Mouse (Mus musculus) urinary bladder, adult 2 months (tissue): ENCODE measurements around the gene Trim15. TPM values are rescaled to one million over a fixed set of nuclear protein-coding genes. Genes with fewer than 3 reads are reported as not detected.

Experiments
- DNase-seq: peaks from one replicate; pipeline ENCODE4 v3.0.0; 2022; ENCODE audit warnings: low spot score
- polyA plus RNA-seq: library from polyadenylated mRNA; depleted of rRNA; stranded (reverse); fragments of >200 nt; gene quantifications from 2 replicates; pipeline ENCODE4 v1.2.3, GENCODE M21; 2012

Trim15 gene
- polyA plus RNA-seq, 1 experiment = not detected

GRCm38 (mm10) chr17:36869955-36870810, 3.2 kb upstream of the Trim15 start:
- DNase-seq = no peak

DNA sequence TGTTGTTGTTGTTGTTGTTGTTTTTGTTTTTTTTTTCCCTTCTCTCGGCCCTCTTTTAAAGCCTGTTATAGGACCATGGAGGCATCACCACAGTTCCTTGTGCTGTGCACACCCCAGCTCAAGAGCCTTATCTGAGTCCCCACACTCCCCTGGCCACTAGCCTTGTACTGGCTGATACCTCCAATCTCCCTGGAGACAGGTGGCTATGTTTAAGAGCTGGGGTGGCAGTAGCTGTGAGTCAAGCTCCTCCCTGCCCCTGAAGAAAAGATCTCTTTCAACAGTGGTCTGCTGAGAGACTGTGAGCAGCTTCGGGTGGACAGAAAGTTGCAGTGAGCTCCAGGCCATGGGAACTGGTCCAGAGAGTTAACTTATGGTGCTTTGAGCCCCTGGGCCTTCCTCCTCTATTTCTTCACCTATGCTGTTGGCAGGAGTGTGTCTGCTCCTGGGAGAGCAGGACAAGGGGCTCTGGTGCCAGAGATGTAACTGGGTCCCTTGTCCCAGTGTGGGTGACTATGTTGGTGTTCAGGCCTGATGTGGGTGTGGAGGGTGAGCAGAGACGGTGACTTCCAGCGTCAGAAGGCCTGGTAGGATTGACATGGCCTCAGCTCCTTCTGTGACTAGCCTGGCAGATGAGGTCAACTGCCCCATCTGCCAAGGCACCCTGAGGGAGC, 2.4 kb upstream of the Trim15 start, which contains the start of gene Trim10:
Gene Trim10, plus strand, starts transcription at position 291 of the 671 bp plus-strand sequence.
- no peak for DNase-seq

- no peak for DNase-seq
These were observed 1.8 kb upstream of the Trim15 start for GRCm38 (mm10) chr17:36868836-36869235.

GRCm38 (mm10) chr17:36861680-36862079, 5.3 kb downstream of the Trim15 start:
- DNase-seq = no peak

DNA sequence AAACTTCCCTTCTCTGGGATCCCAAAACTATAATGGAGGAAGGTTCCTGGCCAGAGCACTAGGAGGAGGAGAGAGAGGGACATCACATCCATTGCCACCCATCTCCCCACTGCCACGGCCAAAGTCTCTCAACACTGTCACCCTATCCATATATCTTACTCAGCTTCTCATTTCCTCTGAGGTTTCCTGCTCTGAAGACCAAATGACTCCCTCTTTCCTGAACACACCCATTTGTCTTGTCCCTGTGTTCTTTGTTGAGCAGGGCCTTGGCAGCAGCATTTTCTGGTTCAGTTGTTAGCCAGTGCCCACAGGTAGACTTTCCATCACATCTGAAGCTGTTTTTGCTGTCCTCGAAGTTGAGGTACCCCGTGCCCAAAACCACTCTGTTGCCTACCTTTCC, 8.8 kb downstream of the Trim15 start:
- no peak for DNase-seq

DNA sequence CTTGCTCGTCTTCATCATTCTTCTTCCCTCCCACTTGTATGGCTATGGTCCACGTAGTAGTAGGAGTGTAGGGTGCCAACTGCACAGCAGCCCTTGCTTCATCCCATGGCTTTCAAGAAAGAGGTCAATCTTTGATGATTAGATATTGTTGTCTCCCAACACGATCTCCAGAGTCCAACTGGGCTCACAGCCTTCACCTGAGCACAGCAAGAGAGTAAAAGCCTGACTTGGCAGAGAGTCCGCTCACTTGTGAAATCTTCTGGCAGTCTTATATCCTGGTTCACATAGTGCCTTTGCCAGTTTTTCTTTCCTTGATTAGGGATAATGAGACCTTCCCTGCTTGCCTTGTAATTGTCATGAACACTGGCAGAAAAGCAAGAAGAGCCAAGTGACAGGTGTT, 10.8 kb downstream of the Trim15 start:
- DNase-seq = no peak

- no peak for DNase-seq
These were observed 11.5 kb downstream of the Trim15 start for GRCm38 (mm10) chr17:36855484-36855883.

- DNase-seq = no peak
These were observed 15.4 kb downstream of the Trim15 start for GRCm38 (mm10) chr17:36851627-36852026.

GRCm38 (mm10) chr17:36851200-36851599, 15.8 kb downstream of the Trim15 start:
- DNase-seq = no peak

DNA sequence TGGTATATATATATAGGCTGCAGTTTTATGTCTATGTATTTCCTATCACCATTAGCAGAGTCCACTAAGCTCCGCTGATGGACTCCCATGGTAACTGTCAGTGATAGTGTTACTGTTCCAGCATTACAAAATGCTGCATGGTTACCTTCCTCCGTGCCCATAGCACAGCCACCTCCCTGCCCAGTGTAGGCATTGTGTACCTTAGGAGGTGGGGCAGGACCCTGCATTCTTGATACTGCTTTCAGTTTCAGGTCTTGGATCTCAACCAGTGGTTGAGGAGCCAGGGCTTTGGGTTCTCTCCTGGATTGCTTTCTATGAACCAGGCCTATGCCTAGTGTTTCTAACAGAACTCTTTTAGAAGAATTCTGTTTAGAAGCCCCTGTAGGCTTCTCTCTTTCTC, 17.0 kb downstream of the Trim15 start:
- no peak for DNase-seq

DNA sequence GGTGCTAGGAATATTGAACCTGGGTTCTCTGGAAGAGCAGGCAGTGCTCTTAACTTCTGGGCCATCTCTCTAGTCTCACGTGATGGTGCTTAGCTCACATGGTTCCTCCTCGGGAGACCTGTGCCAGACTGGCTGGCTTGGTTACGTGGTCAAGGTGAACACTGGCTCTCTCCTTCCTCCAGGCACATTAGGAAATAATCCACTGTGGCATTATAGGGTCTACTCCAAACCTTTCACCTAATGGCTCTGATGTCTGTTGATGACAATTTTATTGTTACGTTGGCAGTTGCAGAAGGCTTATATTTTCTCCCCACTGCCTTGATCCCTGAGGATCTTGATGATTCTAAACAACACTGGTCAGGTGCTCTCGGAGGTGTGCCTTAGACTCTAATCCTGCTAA, 18.1 kb downstream of the Trim15 start:
- DNase-seq = no peak

DNA sequence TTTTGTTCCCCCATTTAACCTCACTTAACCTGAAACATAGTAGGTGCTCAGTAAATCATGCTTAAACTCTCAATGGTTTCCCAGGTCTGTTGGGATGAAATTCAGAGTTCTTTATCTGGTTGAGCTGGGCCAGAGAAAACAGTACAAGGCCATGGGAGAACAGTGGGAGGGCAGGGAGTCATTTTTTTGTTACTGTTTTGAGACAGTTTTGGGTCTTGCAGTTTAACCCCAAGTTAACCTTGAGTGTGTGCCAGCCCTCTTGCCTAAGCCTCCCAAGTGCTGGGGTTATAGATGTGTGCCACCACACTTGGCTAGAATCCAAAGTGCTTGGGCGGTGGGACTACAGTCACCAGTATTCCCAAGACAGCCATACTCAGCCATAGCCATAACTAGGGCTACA, 22.3 kb downstream of the Trim15 start:
- no peak for DNase-seq

DNA sequence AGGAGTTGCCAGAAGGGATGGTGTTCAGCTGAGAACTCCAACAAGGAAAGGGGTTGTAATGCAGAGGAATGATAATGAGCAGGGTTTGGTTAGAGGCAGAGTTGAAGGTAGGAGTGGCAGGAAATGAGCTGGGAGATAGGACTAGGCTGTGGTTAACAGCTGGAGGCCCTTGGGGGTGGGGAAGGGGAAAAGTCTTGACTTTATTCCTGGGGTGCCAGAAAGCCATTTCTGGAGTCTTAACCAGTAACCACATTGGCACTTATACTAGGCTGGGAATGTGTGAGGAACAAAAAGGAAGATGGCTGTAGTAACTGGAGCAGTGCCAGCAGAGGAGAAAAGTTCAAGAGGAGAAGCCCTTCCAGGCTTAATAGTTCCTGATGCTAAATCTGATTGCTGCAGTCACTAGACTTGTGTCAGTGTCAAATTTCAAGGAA, 22.7 kb downstream of the Trim15 start:
- no peak for DNase-seq

DNA sequence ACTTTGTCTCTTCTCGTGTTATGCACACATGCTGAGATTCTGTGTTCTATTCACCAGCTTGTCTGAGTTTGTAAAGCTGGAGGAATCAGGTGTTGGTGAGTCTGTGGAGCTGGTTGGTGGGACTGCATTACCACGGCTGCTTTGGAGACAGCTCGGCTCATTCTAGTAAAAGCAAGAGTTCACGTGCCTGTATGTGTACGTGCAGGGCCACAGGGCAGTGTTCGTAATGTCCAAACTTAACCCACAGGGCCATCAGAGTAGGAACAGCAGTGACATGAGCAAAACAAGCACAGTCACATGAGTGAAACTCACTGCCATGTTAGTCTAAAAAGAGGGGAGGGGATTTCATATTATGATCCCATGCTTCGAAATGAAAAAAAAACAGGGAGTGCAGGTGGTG, 23.3 kb downstream of the Trim15 start:
- DNase-seq = no peak

GRCm38 (mm10) chr17:36840961-36841445, 26.0 kb downstream of the Trim15 start:
- no peak for DNase-seq

GRCm38 (mm10) chr17:36839931-36840330, 27.1 kb downstream of the Trim15 start:
- DNase-seq = no peak

- DNase-seq = no peak
These were observed 28.0 kb downstream of the Trim15 start for GRCm38 (mm10) chr17:36839001-36839400.

DNA sequence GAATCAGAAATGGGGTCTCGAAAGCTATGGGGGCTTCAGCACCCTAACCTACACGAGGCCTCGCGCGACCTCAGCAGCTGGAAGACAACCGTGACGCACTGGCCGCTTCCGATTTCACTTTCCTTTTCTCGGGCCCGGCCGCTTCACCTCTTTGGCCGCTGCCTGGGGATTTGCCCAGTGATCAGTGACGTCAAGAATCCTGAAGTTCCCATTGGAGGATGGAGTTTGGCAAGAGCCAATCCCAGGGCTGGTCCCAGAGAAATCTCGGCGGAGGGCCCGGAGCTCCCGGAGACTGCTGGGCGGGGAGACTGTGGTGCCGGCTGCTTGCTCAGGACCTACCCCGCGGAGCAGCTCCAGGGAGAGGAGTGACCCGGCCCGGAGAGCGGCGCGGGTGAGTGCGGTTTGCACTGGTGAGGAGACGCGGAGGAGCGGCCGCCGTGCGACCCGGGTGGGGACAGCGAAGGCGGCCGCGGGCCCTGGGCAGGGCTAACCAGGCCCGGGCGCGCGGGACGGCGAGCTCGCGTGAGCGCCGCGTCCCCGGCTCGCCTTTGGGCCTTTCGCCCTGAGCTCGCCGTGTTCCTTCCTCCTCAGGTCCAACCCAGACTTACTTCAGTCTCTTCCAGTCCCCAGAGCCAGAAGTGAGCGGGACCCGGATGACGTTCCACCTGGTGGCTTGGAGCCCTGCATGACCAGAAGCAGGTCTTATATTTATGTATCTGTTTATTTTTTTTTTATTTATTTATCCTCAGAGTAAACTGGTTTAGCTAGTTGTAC, 29.9 kb downstream of the Trim15 start, which contains the start of gene Trim26:
Gene Trim26, plus strand, starts transcription at position 261 of the 774 bp plus-strand sequence.
- peak; percentile 93 for DNase-seq

DNA sequence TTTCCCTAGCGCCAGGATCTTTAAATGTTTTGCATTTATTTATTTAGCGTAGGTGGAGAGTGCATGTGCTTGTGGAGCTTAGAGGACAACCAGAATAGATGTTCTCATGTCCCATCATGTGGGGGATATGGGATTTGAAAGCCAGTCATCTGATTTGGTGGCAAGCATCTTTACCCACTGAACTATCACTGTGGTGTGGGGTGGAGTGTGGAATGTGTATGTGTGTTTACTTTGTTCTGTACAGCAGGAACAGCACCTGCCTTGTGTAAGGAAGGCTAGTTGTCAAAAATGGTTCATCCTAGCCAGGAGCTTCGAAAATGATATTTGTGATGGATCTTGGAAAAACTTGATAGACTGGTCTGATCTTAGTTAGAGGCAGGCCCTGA, 30.6 kb downstream of the Trim15 start:
- DNase-seq = no peak

- no peak for DNase-seq
These were observed 31.2 kb downstream of the Trim15 start for GRCm38 (mm10) chr17:36835591-36836426.

DNA sequence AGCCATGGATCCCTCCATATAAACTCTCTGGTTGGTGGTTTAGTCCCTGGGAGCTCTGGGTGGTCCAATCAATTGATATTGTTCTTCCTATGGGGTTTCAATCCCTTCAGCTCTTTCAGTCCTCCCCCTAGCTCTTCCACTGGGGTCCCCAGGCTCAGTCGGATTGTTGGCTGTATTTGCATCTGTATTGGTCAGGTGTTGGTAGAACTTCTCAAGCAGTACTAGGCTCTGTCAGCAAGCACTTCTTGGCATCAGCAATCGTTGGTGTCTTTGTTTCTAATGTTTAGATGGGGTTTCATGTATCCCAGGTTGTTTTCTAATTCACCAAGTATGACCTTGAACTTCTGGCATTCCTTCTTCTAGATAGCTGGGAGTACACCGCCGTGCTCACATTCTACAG, 34.3 kb downstream of the Trim15 start:
- DNase-seq = no peak
